In genomic region chr2:158629414-158629813, GRCm38 (mm10) we compare ENCODE assay signal across 9 mouse cellular contexts. TPM values are rescaled to one million over a fixed set of nuclear protein-coding genes. Genes with fewer than 3 reads are reported as not detected.
DNase-seq lines count a peak whose midpoint lies in the region; TF ChIP-seq lines count a peak whose summit lies in the region.
"Had no signal": no experiment of that assay in that cellular context is flagged by ENCODE, and none has a peak within 500 bp of the region (broad histone marks: within the 10 kb centered on the region; RNA-seq: fewer than 3 reads in every experiment).

No protein-coding gene starts in this region.

- no peak for TF ChIP-seq CTCF in thymus, adult 2 months (IDR thresholded peaks at IDR 0.05; ENCODE audit: borderline replicate concordance, control insufficient read depth, extremely low read depth, insufficient read depth, low read length, poor library complexity)

- peak; percentile 35 for DNase-seq in kidney, adult 18-20 months
- no peak for DNase-seq in kidney, adult 11 months
- DNase-seq in ES-CJ7 (ENCODE audit: low read depth, low spot score) (peak; percentile 59), adipocyte (ENCODE audit: low spot score) (peak; percentile 69)
- peak; percentile 52 to 61 for DNase-seq in kidney, postnatal 4 days
- DNase-seq in T-cell, adult 2 months (ENCODE audit: low spot score): no peak
- DNase-seq in thymus, adult 2 months: no peak
- DNase-seq: gastrocnemius, postnatal 36 days; layer of hippocampus, postnatal 36 days had no signal

- H3K4me3 ChIP-seq in thymus, adult 2 months (ENCODE audit: control insufficient read depth, insufficient read depth, low read length): no peak overlapping the region

- no peak overlapping the region for H3K27ac ChIP-seq in thymus, adult 2 months (ENCODE audit: control insufficient read depth, insufficient read depth, low read length)

- peaks cover 59% of the 10 kb centered on the region for H3K36me3 ChIP-seq in thymus, adult 2 months (ENCODE audit: control insufficient read depth, insufficient read depth, low read length)

- 98% methylated on average over 1 of the region's 1 CpGs for WGBS in thymus, adult 2 months

- H3K27me3 ChIP-seq in thymus, adult 2 months (ENCODE audit: control insufficient read depth, insufficient read depth, low read length): no peaks in the 10 kb centered on the region

- no peak for TF ChIP-seq POLR2A in thymus, adult 2 months (IDR thresholded peaks at IDR 0.05; ENCODE audit: control insufficient read depth, extremely low read depth, insufficient read depth, low read length, poor library complexity)

- peaks cover 11% of the 10 kb centered on the region for H3K4me1 ChIP-seq in thymus, adult 2 months (replicated peaks; ENCODE audit: control insufficient read depth, insufficient read depth, low read length)

RNA-seq across cellular contexts. Expression of gene Actr5, which starts 4.7 kb away (rescaled TPM):
- 24.8 and 26.2 TPM in 2 replicates for polyA plus RNA-seq in thymus, adult 2 months (2012; rRNA removed)

RNA-seq across cellular contexts. Expression of gene Slc32a1, which starts 18.8 kb away (rescaled TPM):
- 0.11 and 0.13 TPM in 2 replicates for polyA plus RNA-seq in thymus, adult 2 months (2012; rRNA removed)

RNA-seq across cellular contexts. Expression of gene Ppp1r16b, which starts 35.8 kb away (rescaled TPM):
- 55.8 and 61.4 TPM in 2 replicates for polyA plus RNA-seq in thymus, adult 2 months (2012; rRNA removed)

Comparison
In these comparisons a context has a peak if more than half of its experiments do, and no peak if none do; other contexts are left out.
1. DNase-seq: peak in kidney, adult 18-20 months (single experiment), ES-CJ7 (single experiment), adipocyte (single experiment) and kidney, postnatal 4 days (2 of 2); none in kidney, adult 11 months (single experiment), T-cell, adult 2 months (single experiment) and thymus, adult 2 months (single experiment).